Mouse (Mus musculus) G1E (cell line): ENCODE results near the gene Tec. TPM values are rescaled to one million over a fixed set of nuclear protein-coding genes. Genes with fewer than 3 reads are reported as not detected.

Experiments used
- ATAC-seq: 2 replicates; pipeline ENCODE4 v1.8.0; 2016; ENCODE audit warnings: mild to moderate bottlenecking; ENCODE audit not compliant: insufficient number of reproducible peaks, poor library complexity, low FRiP score, severe bottlenecking; ENCODE audit errors: extremely low read depth
- DNase-seq: peaks from one replicate; pipeline ENCODE4 v3.0.0; 2012; ENCODE audit warnings: low spot score
- H3K27me3 ChIP-seq: 2 replicates; pipeline ENCODE4 v1.6.1; 2012; ENCODE audit warnings: mild to moderate bottlenecking, low read length, inconsistent platforms; ENCODE audit not compliant: insufficient read depth
- H3K36me3 ChIP-seq: replicated peaks from 2 replicates; pipeline ENCODE3; 2012; ENCODE audit warnings: mild to moderate bottlenecking, inconsistent platforms
- H3K4me1 ChIP-seq: 2 replicates; pipeline ENCODE4 v1.6.1; 2012; ENCODE audit warnings: low read depth, low read length, inconsistent platforms, mixed read lengths; ENCODE audit not compliant: insufficient read depth
- H3K4me3 ChIP-seq: 2 replicates; pipeline ENCODE4 v1.5.1; 2012; ENCODE audit warnings: low read depth, mild to moderate bottlenecking, inconsistent platforms, low read length, moderate library complexity, mixed read lengths
- H3K9me3 ChIP-seq: replicated peaks from 2 replicates; pipeline ENCODE4 v1.6.1; 2012; ENCODE audit warnings: inconsistent platforms
- CTCF ChIP-seq: IDR thresholded peaks from 2 replicates; pipeline ENCODE4 v1.5.1; 2012; ENCODE audit warnings: low read depth, low read length, inconsistent platforms, mixed read lengths
- GATA1 ChIP-seq: IDR thresholded peaks from 2 replicates; pipeline ENCODE4 v1.6.1; 2012; ENCODE audit warnings: borderline replicate concordance, low read length, inconsistent platforms, mixed read lengths
- GATA2 ChIP-seq: IDR thresholded peaks from 2 replicates; pipeline ENCODE4 v1.6.1; 2012; ENCODE audit warnings: low read depth, low read length, inconsistent platforms, borderline replicate concordance
- POLR2AphosphoS5 ChIP-seq: IDR thresholded peaks from 2 replicates; pipeline ENCODE4 v1.6.1; 2012; ENCODE audit warnings: low read depth, low read length, inconsistent platforms; ENCODE audit not compliant: insufficient replicate concordance
- TAL1 ChIP-seq: conservative IDR thresholded peaks from 2 replicates; pipeline ENCODE4 v1.6.1; 2012; ENCODE audit warnings: low read depth, low read length, inconsistent platforms, mixed read lengths
- polyA plus RNA-seq: library from polyadenylated mRNA; stranded (reverse); fragments of >175 nt; gene quantifications from 2 replicates; pipeline ENCODE4 v1.2.3, GENCODE M21; 2012
- total RNA-seq, 2 experiments: library from RNA; stranded (forward) in 1 of 2; stranded (reverse) in 1 of 2; fragments of 200-1000 nt in 1 of 2; fragments of >200 nt in 1 of 2; fragmentation: Nextera tagmentation in 1 of 2; gene quantifications; 2 replicates each; pipeline ENCODE4 v1.2.3; 2014 to 2017

Gene Tec
- total and polyA plus RNA-seq, 3 experiments = 2.9 to 91.6 (median 45.7) TPM

DNA sequence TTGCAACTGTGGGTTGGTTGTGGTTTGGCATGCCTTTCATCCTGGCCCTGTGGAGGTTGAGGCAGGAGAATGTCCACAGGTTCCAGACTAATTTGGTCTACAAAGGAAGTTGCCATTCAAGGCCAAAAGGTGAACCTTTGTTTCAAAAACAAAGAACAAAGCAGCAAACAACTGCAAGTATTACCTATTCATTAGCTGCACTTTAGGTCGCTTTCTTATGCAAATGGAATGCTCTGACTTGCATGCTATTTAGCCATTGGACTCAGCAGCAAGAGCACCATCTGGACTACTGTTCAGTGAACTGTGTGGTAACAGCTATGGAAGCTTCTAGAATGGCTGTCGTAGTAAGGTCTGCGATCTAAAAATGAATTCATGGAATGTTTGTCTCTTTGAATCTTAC is 34.0 kb upstream of the Tec start:
- no peak for ATAC-seq
- no peak for DNase-seq
- peaks cover 15% of the 10 kb centered on the region for H3K4me1 ChIP-seq
- H3K36me3 ChIP-seq = no peaks in the 10 kb centered on the region
- H3K27me3 ChIP-seq = peaks cover 9% of the 10 kb centered on the region
- H3K9me3 ChIP-seq = no peaks in the 10 kb centered on the region; the same call in none of the 2 replicates
- H3K4me3 ChIP-seq = no peak overlapping the region
- TF ChIP-seq GATA2 (no peak), GATA1 (no peak), TAL1 (no peak), POLR2AphosphoS5 (no peak), CTCF (no peak)

DNA sequence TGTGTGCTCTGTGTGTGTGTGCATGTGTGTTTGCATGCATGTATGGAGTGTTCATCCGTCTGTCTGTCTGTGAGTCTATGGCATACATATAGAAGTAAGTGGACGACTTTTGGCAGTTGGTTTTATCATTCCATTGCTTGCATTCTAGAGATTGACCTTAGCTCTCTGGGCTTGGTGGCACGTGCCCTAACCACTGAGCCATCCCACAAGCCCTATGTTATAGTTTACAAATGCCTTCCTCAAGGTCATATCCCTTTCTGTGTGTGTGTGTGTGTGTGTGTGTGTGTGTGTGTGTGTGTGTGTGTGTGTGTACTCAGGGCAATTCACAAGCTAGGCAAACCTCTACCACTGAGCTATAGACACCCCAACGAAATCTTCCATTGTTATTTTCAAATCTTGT is 33.6 kb upstream of the Tec start:
- no peaks in the 10 kb centered on the region for H3K36me3 ChIP-seq
- DNase-seq (no peak), ATAC-seq (no peak)
- TF ChIP-seq TAL1 = no peak
- TF ChIP-seq GATA1 = no peak
- no peak for TF ChIP-seq GATA2
- no peak for TF ChIP-seq POLR2AphosphoS5
- TF ChIP-seq CTCF = no peak
- H3K4me1 ChIP-seq = peaks cover 20% of the 10 kb centered on the region
- peaks cover 7% of the 10 kb centered on the region; the same call in 1 of the 2 replicates for H3K27me3 ChIP-seq
- H3K4me3 ChIP-seq = no peak overlapping the region
- H3K9me3 ChIP-seq = no peaks in the 10 kb centered on the region; the same call in none of the 2 replicates

DNA sequence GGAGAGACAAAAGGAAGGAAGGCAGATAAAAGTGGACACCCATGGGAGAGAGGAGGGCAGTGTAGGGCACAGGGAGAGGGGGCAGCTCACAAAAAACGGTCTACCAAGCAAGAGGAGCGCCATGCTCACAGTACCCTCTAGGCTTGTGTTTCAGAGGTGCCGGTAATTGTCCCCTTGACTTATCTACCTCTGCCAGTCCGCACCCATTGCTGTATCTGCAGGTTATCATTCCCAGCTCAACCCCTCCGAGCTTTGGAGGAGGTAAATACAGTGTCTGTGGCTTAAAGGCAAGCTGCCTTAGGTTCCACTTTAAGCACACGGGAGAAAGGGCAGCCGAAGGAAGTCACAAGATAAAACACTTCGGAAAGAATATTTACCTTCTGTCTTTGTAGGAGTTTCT is 31.0 kb upstream of the Tec start:
- peaks cover 3% of the 10 kb centered on the region; the same call in 1 of the 2 replicates for H3K27me3 ChIP-seq
- TF ChIP-seq TAL1 (no peak), GATA2 (no peak), POLR2AphosphoS5 (no peak), CTCF (no peak), GATA1 (no peak)
- no peaks in the 10 kb centered on the region; the same call in none of the 2 replicates for H3K9me3 ChIP-seq
- ATAC-seq = no peak
- DNase-seq = no peak
- no peaks in the 10 kb centered on the region for H3K36me3 ChIP-seq
- no peak overlapping the region for H3K4me3 ChIP-seq
- peaks cover 31% of the 10 kb centered on the region for H3K4me1 ChIP-seq

DNA sequence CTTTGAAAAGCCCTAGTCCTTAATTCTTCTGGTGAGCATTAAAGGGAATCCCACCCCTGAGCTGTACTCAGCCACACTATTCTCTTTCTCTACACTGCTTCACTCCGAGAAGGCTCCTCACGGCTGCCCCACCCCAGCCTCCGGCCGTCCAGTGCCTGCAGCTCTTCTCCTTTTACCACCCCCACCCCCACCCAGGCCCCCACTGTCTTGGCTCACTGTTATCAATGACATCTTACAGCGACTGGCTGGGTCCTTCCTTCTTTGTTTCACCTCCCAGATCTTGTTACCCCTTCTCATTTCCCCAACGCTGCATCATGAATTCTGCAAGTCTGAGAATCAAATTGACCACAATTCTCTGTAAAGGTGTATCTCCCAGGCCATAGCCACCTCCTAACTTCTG is 29.7 kb upstream of the Tec start:
- DNase-seq = peak; percentile 12
- Histone ChIP-seq H3K27me3 (peaks cover 2% of the 10 kb centered on the region; the same call in 1 of the 2 replicates), H3K4me3 (peak overlapping the region; percentile 23; the same call in 1 of the 2 replicates), H3K4me1 (peaks cover 34% of the 10 kb centered on the region), H3K9me3 (no peaks in the 10 kb centered on the region; the same call in none of the 2 replicates), H3K36me3 (no peaks in the 10 kb centered on the region)
- ATAC-seq = no peak
- TF ChIP-seq CTCF = no peak
- TF ChIP-seq POLR2AphosphoS5 = no peak
- TF ChIP-seq GATA2 = no peak
- no peak for TF ChIP-seq GATA1
- no peak for TF ChIP-seq TAL1

DNA sequence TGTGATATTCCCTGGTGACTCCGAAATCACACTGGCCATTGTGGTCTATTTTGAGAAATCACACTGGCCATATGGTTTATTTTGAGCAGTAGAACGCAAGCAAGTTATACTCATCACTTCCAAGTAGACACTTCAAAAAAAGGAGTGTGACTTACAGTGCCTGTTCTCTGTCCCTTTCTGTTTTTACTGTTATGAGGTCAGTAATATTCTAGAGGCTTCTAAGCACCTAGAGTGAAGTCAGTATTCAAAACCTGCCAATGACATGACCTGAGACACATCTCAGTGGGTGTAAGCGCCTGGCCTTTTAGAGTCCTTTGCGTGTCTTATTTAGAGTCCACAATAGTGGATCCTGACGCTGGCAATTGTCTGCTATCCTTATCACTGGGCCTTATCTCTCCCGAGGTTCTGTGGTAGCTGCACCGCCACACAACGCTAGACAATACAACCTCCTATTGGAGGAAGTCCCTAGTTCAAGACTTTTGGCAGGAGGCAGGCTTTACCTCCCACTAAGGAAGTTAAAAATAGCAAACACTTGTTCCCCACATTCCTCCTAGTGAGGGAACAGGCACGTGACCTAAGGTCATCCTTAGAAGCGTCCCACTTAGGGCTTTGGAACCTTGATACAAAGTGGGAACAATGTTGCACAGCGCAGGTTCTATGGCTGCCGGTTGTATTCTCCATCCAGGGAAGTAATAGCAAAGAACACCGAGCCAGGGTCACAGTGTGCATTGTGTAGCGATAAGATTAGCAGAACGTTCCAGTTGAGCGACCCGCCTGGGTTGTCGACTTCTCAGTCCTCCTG is 28.4 kb upstream of the Tec start:
- Histone ChIP-seq H3K9me3 (no peaks in the 10 kb centered on the region; the same call in none of the 2 replicates), H3K27me3 (peaks cover 2% of the 10 kb centered on the region; the same call in 1 of the 2 replicates), H3K4me3 (no peak overlapping the region), H3K4me1 (peaks cover 35% of the 10 kb centered on the region), H3K36me3 (no peaks in the 10 kb centered on the region)
- no peak for DNase-seq
- 0 out of 2 replicates have a peak, but pooled peaks have one; percentile 8 for ATAC-seq
- no peak for TF ChIP-seq GATA2
- no peak for TF ChIP-seq GATA1
- TF ChIP-seq TAL1 = no peak
- no peak for TF ChIP-seq CTCF
- no peak for TF ChIP-seq POLR2AphosphoS5

DNA sequence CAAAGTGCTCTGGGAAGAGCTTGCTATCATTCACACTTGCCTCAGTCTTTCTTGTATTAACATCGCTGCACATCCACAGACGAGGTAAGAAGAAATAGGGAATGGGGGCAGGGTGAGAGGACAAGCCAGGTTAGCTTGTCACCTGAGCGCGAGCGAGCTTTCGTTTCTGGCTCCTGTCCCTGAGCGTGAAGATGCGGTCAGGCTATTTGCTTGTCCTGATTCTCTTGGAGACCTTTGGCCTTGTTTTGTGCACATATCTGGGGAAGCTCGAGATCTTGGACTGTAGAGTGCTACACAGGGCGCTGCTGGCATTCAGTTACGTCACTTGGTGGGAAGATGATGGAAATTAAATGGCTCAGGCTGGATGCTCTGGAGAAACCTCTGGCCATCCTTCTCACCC is 27.0 kb upstream of the Tec start:
- H3K27me3 ChIP-seq = peaks cover 2% of the 10 kb centered on the region; the same call in 1 of the 2 replicates
- no peaks in the 10 kb centered on the region for H3K36me3 ChIP-seq
- peaks cover 42% of the 10 kb centered on the region for H3K4me1 ChIP-seq
- H3K4me3 ChIP-seq = no peak overlapping the region
- ATAC-seq (no peak), DNase-seq (no peak)
- no peaks in the 10 kb centered on the region for H3K9me3 ChIP-seq
- TF ChIP-seq GATA2 (no peak), POLR2AphosphoS5 (no peak), TAL1 (no peak)
